Mouse (Mus musculus) liver, postnatal 0 days (tissue): ENCODE data around the gene Mrgprf.

Experiments used
- CTCF ChIP-seq: sonication (generic); IDR thresholded peaks from 2 replicates; pipeline ENCODE4 v1.5.1; 2016; ENCODE audit warnings: antibody characterized with exemption, low read depth
- EP300 ChIP-seq: IDR thresholded peaks from 2 replicates; pipeline ENCODE4 v1.6.1; 2016; ENCODE audit warnings: antibody characterized with exemption, low read depth, mild to moderate bottlenecking

- no peak for TF ChIP-seq CTCF
- no peak for TF ChIP-seq EP300
Observed at GRCm38 (mm10) chr7:145281396-145281795, 19.2 kb upstream of the Mrgprf start.
